Mouse (Mus musculus) spleen, postnatal 14 days (tissue): ENCODE data around the gene Anks1b.

Experiments
- DNase-seq, 2 experiments: peaks; one replicate each; pipeline ENCODE4 v3.0.0; 2021 to 2022; ENCODE audit warnings: low spot score in 2 of 2

The Anks1b gene

GRCm38 (mm10) chr10:90376605-90377004, 503.3 kb downstream of the Anks1b start:
- no peak for DNase-seq

- no peak for DNase-seq
Observed at GRCm38 (mm10) chr10:90380062-90380461, 506.8 kb downstream of the Anks1b start.

- no peak for DNase-seq
Observed at GRCm38 (mm10) chr10:90380704-90381339, 507.5 kb downstream of the Anks1b start.

- no peak for DNase-seq
Observed at GRCm38 (mm10) chr10:90400382-90400781, 527.1 kb downstream of the Anks1b start.

- DNase-seq = no peak
Observed at GRCm38 (mm10) chr10:90408484-90408883, 535.2 kb downstream of the Anks1b start.

- DNase-seq = no peak
Observed at GRCm38 (mm10) chr10:90431527-90431926, 558.2 kb downstream of the Anks1b start.

- DNase-seq = no peak
Observed at GRCm38 (mm10) chr10:90431974-90432373, 558.7 kb downstream of the Anks1b start.

- DNase-seq = no peak
Observed at GRCm38 (mm10) chr10:90432479-90432878, 559.2 kb downstream of the Anks1b start.

- DNase-seq = no peak
Observed at GRCm38 (mm10) chr10:90441036-90441435, 567.7 kb downstream of the Anks1b start.

GRCm38 (mm10) chr10:90441656-90442055, 568.3 kb downstream of the Anks1b start:
- no peak for DNase-seq

GRCm38 (mm10) chr10:90464906-90465305, 591.6 kb downstream of the Anks1b start:
- no peak for DNase-seq

- no peak for DNase-seq
Observed at GRCm38 (mm10) chr10:90465426-90465825, 592.1 kb downstream of the Anks1b start.

- no peak for DNase-seq
Observed at GRCm38 (mm10) chr10:90467546-90467945, 594.2 kb downstream of the Anks1b start.

- no peak for DNase-seq
Observed at GRCm38 (mm10) chr10:90493436-90493835, 620.1 kb downstream of the Anks1b start.

GRCm38 (mm10) chr10:90493996-90494642, 620.8 kb downstream of the Anks1b start:
- DNase-seq = no peak

- DNase-seq = no peak
Observed at GRCm38 (mm10) chr10:90494981-90495516, 621.7 kb downstream of the Anks1b start.

GRCm38 (mm10) chr10:90507561-90507960, 634.3 kb downstream of the Anks1b start:
- no peak for DNase-seq

- no peak for DNase-seq
Observed at GRCm38 (mm10) chr10:90512801-90513200, 639.5 kb downstream of the Anks1b start.

GRCm38 (mm10) chr10:90531813-90532212, 658.5 kb downstream of the Anks1b start:
- DNase-seq = no peak

- DNase-seq = no peak
Observed at GRCm38 (mm10) chr10:90535370-90535769, 662.1 kb downstream of the Anks1b start.

- DNase-seq = no peak
Observed at GRCm38 (mm10) chr10:90546635-90547034, 673.3 kb downstream of the Anks1b start.

GRCm38 (mm10) chr10:90562906-90563305, 689.6 kb downstream of the Anks1b start:
- no peak for DNase-seq
